In the genomic region with DNA sequence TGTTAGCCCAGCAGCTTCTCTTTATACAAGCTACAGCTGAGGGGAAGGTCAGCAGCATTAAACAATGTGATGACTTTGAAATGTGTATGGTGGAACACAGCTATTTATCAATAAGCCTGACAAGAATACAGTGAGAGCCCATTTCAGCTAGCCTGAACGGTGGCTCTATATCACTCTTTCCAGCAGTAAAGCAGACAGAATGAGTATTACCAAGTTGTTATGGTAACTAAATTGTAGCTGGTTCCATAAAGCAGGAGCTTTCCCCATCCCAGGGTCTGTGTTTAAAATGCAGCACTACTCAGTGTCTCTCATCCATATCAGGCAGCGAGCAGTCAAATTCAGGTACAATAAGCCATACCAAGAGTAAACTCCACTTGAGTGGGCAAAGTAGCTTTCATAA, we compare ENCODE assay signal across 27 mouse cellular contexts. TPM values are rescaled to one million over a fixed set of nuclear protein-coding genes. Genes with fewer than 3 reads are reported as not detected.
DNase-seq lines count a peak whose midpoint lies in the region; ATAC-seq and TF ChIP-seq lines count a peak whose summit lies in the region.
"Had no signal": no experiment of that assay in that cellular context is flagged by ENCODE, and none has a peak within 500 bp of the region (broad histone marks: within the 10 kb centered on the region; RNA-seq: fewer than 3 reads in every experiment).

No protein-coding gene starts in this region.

- no peak overlapping the region for H3K9ac ChIP-seq in midbrain, embryonic 15.5 days
- H3K9ac ChIP-seq in midbrain, embryonic 11.5 days (ENCODE audit: low read length), result no peak overlapping the region
- H3K9ac ChIP-seq: heart, embryonic 12.5 days; kidney, embryonic 15.5 days; limb, embryonic 15.5 days; liver, embryonic 13.5 days had no signal

- no peak overlapping the region for H3K4me3 ChIP-seq in layer of hippocampus, adult 2 months
- H3K4me3 ChIP-seq in midbrain, embryonic 15.5 days, result no peak overlapping the region
- H3K4me3 ChIP-seq in midbrain, embryonic 11.5 days (ENCODE audit: low read depth, low read length), result no peak overlapping the region
- H3K4me3 ChIP-seq: heart, adult 2 months; heart, embryonic 12.5 days; kidney, embryonic 15.5 days; limb, embryonic 10.5 days; limb, embryonic 15.5 days; liver, embryonic 13.5 days; megakaryocyte, embryonic 14.5 days had no signal

- H3K4me2 ChIP-seq in midbrain, embryonic 15.5 days, result no peak overlapping the region
- H3K4me2 ChIP-seq in midbrain, embryonic 11.5 days, result no peak overlapping the region
- H3K4me2 ChIP-seq: heart, embryonic 12.5 days; kidney, embryonic 15.5 days; limb, embryonic 15.5 days; liver, embryonic 13.5 days had no signal

- H3K9me3 ChIP-seq in midbrain, embryonic 15.5 days, result no peaks in the 10 kb centered on the region
- no peaks in the 10 kb centered on the region for H3K9me3 ChIP-seq in midbrain, embryonic 11.5 days (ENCODE audit: control insufficient read depth, low read length)
- H3K9me3 ChIP-seq: heart, embryonic 12.5 days; kidney, embryonic 15.5 days; limb, embryonic 10.5 days; limb, embryonic 15.5 days had no signal

- no peaks in the 10 kb centered on the region for H3K27me3 ChIP-seq in midbrain, embryonic 15.5 days (replicated peaks)
- no peaks in the 10 kb centered on the region for H3K27me3 ChIP-seq in midbrain, embryonic 11.5 days (ENCODE audit: control insufficient read depth, insufficient read depth, low read length)
- H3K27me3 ChIP-seq: heart, embryonic 12.5 days; kidney, embryonic 15.5 days; limb, embryonic 15.5 days; liver, embryonic 13.5 days; megakaryocyte, embryonic 14.5 days had no signal

- H3K27ac ChIP-seq in layer of hippocampus, adult 2 months, result peak overlapping the region; percentile 61
- 0 out of 2 replicates have a peak overlapping the region, but pooled peaks have one; percentile 30 for H3K27ac ChIP-seq in midbrain, embryonic 15.5 days
- no peak overlapping the region for H3K27ac ChIP-seq in midbrain, embryonic 11.5 days (ENCODE audit: low read depth, low read length)
- H3K27ac ChIP-seq: heart, adult 2 months; kidney, embryonic 15.5 days; limb, embryonic 10.5 days; limb, embryonic 15.5 days; liver, embryonic 13.5 days had no signal

- no peak for DNase-seq in frontal cortex, postnatal 25 days (ENCODE audit: low spot score in 2 of 2)
- no peak for DNase-seq in layer of hippocampus, adult 2 months (ENCODE audit: low spot score in 2 of 2)
- DNase-seq in layer of hippocampus, adult 18-20 months (ENCODE audit: low spot score in 2 of 2), result no peak
- DNase-seq in midbrain, embryonic 11.5 days (ENCODE audit: low spot score, missing footprints), result no peak
- no peak for DNase-seq in thymus, adult 18-20 months
- DNase-seq: adrenal gland, postnatal 14 days; cerebellum, adult 11 months; cerebellum, adult 9-10 months; cerebellum, postnatal 36 days; heart, adult 2 months; kidney, adult 18-20 months; kidney, postnatal 25 days; liver, embryonic 13.5 days; lung, adult 18-20 months; lung, postnatal 4 days; retina, postnatal 1 day; right cerebral cortex, postnatal 14 days; thymus, postnatal 14 days had no signal

- WGBS in midbrain, embryonic 15.5 days, result 51% methylated on average over 2 of the region's 2 CpGs
- WGBS in midbrain, embryonic 11.5 days, result 81% methylated on average over 2 of the region's 2 CpGs

- no peak for TF ChIP-seq CTCF in layer of hippocampus, adult 2 months (conservative IDR thresholded peaks at IDR 0.05)

- H3K4me1 ChIP-seq in midbrain, embryonic 15.5 days, result peaks cover 20% of the 10 kb centered on the region
- H3K4me1 ChIP-seq in midbrain, embryonic 11.5 days (ENCODE audit: control insufficient read depth, insufficient read depth, low read length), result peaks cover 9% of the 10 kb centered on the region
- H3K4me1 ChIP-seq: kidney, embryonic 15.5 days; limb, embryonic 10.5 days; limb, embryonic 15.5 days; liver, embryonic 13.5 days; megakaryocyte, embryonic 14.5 days had no signal

- 0 out of 2 replicates have a peak, but pooled peaks cover 8% of the 10 kb centered on the region for H3K36me3 ChIP-seq in midbrain, embryonic 15.5 days (replicated peaks)
- H3K36me3 ChIP-seq in midbrain, embryonic 11.5 days (ENCODE audit: control insufficient read depth, insufficient read depth, low read length), result no peaks in the 10 kb centered on the region
- H3K36me3 ChIP-seq: heart, embryonic 12.5 days; kidney, embryonic 15.5 days; limb, embryonic 10.5 days; limb, embryonic 15.5 days; liver, embryonic 13.5 days had no signal

- ATAC-seq in frontal cortex, adult (ENCODE audit: low TSS enrichment), result 0 out of 2 replicates have a peak, but pooled peaks have one; percentile 8
- peak; percentile 35; the same call in 1 of the 2 replicates for ATAC-seq in midbrain, embryonic 15.5 days (replicated peaks)
- ATAC-seq in midbrain, embryonic 11.5 days (ENCODE audit: low FRiP score), result no peak
- ATAC-seq: CD4-positive, CD25-positive, alpha-beta regulatory T cell, adult 4 months; lung, postnatal 0 days had no signal

RNA-seq across cellular contexts. Expression of gene Nav3, which starts 27.0 kb away (rescaled TPM):
- total RNA-seq in layer of hippocampus, adult 2 months (2021), result 10 to 100 TPM; 77.6 to 79.2 TPM
- total RNA-seq in layer of hippocampus, adult 18-20 months (2021), result 10 to 100 TPM; 73.6 to 76.1 TPM
- polyA plus RNA-seq in midbrain, embryonic 15.5 days (2015; fragmentation: Nextera tagmentation; extraction: Ambion mirVana), result 24.7 and 27.0 TPM in 2 replicates
- 7.9 and 8.8 TPM in 2 replicates for polyA plus RNA-seq in midbrain, embryonic 11.5 days (2014; fragmentation: Nextera tagmentation; extraction: Ambion mirVana)
